Mouse (Mus musculus): Measurements from ENCODE around the gene Zfp94. TPM values are rescaled to one million over a fixed set of nuclear protein-coding genes. Genes with fewer than 3 reads are reported as not detected.
"Not testable (repeated sequence)": the region's sequence is repeated elsewhere in the genome, so short reads cannot be mapped to it uniquely, and the experiment has no call there.

Gene Zfp94
- total RNA-seq, 2 experiments from 2014 or later, result 14.0 to 14.5 TPM

DNA sequence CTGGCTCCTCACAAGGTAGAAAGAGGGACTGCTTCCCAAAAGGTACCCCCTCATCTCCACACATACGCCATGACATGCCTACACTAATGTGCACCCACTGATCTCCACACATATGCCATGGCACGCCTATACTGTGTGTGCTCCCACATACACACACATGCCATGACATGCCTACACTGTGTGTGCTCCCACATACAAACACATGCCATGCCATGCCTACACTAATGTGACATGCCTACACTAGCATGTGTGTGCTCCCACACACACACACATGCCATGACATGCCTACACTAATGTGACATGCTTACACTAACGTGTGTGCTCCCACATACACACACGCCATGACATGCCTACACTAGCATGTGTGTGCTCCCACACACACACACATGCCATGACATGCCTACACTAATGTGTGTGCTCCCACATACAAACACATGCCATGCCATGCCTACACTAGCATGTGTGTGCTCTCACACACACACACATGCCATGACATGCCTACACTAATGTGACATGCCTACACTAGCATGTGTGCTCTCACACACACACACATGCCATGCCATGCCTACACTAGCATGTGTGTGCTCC lies 26.3 kb downstream of the Zfp94 start:
- intact Hi-C loops (cut with DNase I), result no loop called here
- no peak overlapping the region for H3K4me3 ChIP-seq
- no peak for DNase-seq (ENCODE audit: extremely low spot score in 1 of 2, low spot score in 2 of 2)
- H3K27ac ChIP-seq, result no peak overlapping the region
- TF ChIP-seq CTCF (IDR thresholded peaks at IDR 0.05), result no peak

DNA sequence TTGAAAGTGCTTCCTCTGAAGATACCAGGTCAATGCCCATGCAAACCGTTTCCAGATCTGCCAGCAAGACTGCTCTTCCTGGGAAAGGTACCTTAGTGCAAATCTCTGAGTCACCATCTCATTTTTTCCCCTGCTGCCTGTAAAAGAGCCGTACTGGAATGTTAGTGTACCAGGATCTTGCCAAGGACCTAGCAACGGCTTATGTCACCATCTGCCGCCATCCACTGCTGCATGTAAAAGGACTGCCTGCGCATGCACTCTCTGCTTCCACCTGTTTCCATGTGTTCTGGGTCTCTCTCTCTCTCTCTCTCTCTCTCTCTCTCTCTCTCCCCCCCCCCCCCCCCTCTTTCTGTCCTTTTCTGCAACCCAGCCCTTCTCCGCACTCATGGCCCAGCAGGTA lies 28.0 kb downstream of the Zfp94 start:
- intact Hi-C loops (cut with DNase I), result loop anchor here (5.0 kb wide), 1 partner anchor 321 kb away; no protein-coding TSS in a partner anchor
- no peak for TF ChIP-seq CTCF (IDR thresholded peaks at IDR 0.05)

GRCm38 (mm10) chr7:24287670-24288069 lies 28.8 kb downstream of the Zfp94 start:
- H3K27ac ChIP-seq, result no peak overlapping the region
- no peak overlapping the region for H3K4me3 ChIP-seq
- no peak for DNase-seq (ENCODE audit: extremely low spot score in 1 of 2, low spot score in 2 of 2)
- peak; percentile 20 for TF ChIP-seq CTCF (IDR thresholded peaks at IDR 0.05)
- intact Hi-C loops (cut with DNase I), result loop anchor here (5.0 kb wide), 1 partner anchor 320 kb away; no protein-coding TSS in a partner anchor

More for the DNA sequence above, 28.0 kb downstream of the Zfp94 start:
- no peak overlapping the region for H3K4me3 ChIP-seq
- no peak overlapping the region for H3K27ac ChIP-seq
- DNase-seq (ENCODE audit: extremely low spot score in 1 of 2, low spot score in 2 of 2), result no peak

GRCm38 (mm10) chr7:24286916-24287315 lies 29.6 kb downstream of the Zfp94 start:
- no peak for DNase-seq (ENCODE audit: extremely low spot score in 1 of 2, low spot score in 2 of 2)
- TF ChIP-seq CTCF (IDR thresholded peaks at IDR 0.05), result no peak
- Histone ChIP-seq H3K4me3 (no peak overlapping the region), H3K27ac (no peak overlapping the region)
- intact Hi-C loops (cut with DNase I), result loop anchor here (5.0 kb wide), 1 partner anchor 320 kb away; no protein-coding TSS in a partner anchor

DNA sequence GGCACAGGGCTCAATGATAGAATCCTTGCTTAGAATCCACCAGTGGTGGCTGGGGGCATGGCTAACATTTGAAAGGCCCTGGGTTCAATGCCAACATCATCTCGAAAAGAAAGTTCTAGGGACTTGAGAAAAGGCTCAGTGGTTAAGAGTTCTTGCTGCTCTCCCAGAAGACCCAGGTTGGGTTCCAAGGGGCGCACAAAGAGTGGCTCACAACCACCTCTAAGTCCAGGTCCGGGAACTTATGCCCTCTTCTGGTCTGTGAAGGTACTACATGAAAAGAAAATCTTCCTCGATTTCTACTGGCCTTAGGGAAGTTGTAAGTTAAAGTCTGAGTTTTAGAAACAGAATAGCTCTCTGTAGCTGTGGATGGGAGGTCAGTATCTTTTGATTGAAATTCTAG lies 30.4 kb downstream of the Zfp94 start:
- intact Hi-C loops (cut with DNase I), result loop anchor here (5.0 kb wide), 1 partner anchor 319 kb away; no protein-coding TSS in a partner anchor
- peak; percentile 27 for TF ChIP-seq CTCF (IDR thresholded peaks at IDR 0.05)
- no peak for DNase-seq (ENCODE audit: extremely low spot score in 1 of 2, low spot score in 2 of 2)
- Histone ChIP-seq H3K27ac (no peak overlapping the region), H3K4me3 (no peak overlapping the region)

DNA sequence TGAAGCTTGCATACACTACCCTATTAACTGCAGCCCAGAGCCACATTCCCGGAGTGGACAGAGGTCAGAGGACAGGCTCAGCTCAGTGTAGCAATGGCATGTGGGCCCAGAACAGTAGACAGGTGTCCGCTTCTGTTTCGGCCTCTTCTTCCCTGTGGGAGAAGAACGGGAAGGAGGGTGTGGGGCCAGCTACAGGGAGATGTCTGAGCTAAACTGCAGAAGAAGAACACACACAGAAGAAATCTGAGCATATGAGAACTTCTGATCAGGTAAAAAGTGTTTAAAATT lies 35.7 kb downstream of the Zfp94 start:
- TF ChIP-seq CTCF (IDR thresholded peaks at IDR 0.05), result no peak
- Histone ChIP-seq H3K4me3 (no peak overlapping the region), H3K27ac (no peak overlapping the region)
- DNase-seq (ENCODE audit: extremely low spot score in 1 of 2, low spot score in 2 of 2), result no peak
- intact Hi-C loops (cut with DNase I), result no loop called here

DNA sequence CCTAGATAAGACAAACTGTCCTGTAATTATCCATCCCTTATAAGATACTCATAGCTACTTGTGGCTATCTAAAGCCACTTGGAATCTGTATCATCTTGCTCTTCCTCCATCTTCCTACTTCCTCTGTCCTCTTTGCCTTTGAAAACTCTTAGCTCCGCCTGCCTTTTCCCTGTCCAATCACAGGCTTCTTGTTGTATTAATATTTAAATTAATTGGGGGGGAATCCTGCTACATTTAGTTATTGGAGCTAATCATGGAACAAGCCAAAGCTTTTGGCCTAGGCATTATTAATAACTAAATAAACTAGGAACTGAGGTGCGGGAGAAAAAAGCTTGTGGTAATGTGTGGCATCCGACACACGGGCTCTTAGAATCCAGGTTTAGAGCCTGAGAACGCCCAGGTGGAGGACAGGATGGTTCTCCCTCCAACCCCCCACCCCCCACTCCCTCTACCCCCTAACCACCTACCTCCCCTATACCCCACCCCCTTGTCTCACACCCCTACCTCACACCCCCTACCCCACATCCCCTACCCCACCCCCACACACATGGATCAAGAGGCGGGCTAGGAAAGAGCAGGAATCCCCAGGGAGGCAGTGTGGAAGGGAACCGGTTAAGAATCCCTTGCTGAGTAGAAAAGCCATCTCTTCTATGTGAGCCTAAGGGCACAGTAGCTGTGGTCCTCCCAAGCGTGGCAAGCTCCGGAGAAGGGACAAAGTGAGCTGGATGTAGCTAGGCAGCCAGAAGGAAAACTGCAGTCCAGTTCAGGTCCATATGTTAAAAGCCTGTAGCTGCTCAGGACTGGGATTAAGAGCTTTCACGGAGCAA lies 36.2 kb downstream of the Zfp94 start:
- no peak for TF ChIP-seq CTCF (IDR thresholded peaks at IDR 0.05)
- Histone ChIP-seq H3K4me3 (no peak overlapping the region), H3K27ac (no peak overlapping the region)
- intact Hi-C loops (cut with DNase I), result no loop called here
- no peak for DNase-seq (ENCODE audit: extremely low spot score in 1 of 2, low spot score in 2 of 2)

DNA sequence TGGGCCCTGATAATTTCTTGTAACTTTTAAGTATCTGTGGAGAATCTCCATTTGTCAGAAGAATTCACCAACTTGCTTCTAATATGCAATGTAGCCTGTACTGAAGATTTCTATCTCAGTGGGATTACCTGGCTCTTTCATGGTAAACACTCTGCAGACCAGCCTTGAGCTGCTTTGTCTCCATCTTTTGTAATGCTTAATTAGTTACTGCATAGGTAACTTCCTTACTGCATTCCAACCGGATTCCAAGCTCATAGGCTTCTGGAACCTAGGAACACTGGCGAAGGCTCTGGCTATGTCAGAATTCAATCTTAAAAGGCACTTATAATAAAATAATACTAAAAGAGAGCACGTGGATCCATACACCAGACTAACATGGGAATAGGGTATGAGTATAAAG lies 37.7 kb downstream of the Zfp94 start:
- intact Hi-C loops (cut with DNase I); H3K4me3 ChIP-seq; DNase-seq (ENCODE audit: extremely low spot score in 1 of 2, low spot score in 2 of 2); H3K27ac ChIP-seq: not testable (repeated sequence)

DNA sequence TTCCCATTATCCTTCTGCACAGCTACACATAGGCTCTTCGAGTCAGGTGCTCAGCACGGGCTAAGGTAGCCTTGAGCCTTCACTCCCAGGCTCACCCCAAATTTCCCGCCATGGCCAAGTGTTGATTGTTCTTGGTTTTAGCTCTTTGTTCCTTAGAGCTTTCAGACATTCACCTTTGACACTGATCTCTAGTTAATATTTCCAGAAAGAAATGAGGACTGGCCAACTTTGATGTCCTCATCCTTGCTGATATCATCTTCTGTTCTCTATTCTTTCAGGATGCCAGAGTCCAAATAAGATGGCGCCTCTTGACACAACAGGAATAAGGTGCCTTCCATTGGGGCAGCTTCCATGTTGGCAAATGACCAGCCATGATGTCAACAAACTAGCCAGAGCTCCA lies 42.0 kb downstream of the Zfp94 start:
- no peak overlapping the region for H3K4me3 ChIP-seq
- intact Hi-C loops (cut with DNase I), result no loop called here
- DNase-seq (ENCODE audit: extremely low spot score in 1 of 2, low spot score in 2 of 2), result no peak
- no peak for TF ChIP-seq CTCF (IDR thresholded peaks at IDR 0.05)
- no peak overlapping the region for H3K27ac ChIP-seq

DNA sequence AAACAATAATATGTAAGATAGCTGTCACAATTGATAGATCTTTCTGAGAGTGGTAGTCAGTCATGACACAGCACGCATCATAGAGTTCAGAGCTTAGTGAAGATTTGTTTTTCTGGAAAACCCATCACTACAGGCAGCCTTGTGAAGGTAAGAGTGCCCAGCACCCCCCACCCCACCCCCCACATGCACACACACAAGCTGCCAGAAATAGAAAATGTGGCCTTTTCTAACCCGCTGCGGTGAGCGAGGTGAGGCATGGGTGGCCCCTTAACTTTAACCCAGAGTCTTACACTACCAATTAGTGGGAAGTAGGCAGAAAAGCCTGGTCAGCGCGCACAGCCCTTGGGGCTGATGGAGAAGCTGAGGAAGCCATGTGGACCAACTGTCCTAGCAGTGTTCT lies 45.3 kb downstream of the Zfp94 start:
- H3K27ac ChIP-seq, result no peak overlapping the region
- TF ChIP-seq CTCF (IDR thresholded peaks at IDR 0.05), result no peak
- H3K4me3 ChIP-seq, result no peak overlapping the region
- DNase-seq (ENCODE audit: extremely low spot score in 1 of 2, low spot score in 2 of 2), result no peak
- intact Hi-C loops (cut with DNase I), result loop anchor here (2.0 kb wide), 1 partner anchor 28 kb away; no protein-coding TSS in a partner anchor

DNA sequence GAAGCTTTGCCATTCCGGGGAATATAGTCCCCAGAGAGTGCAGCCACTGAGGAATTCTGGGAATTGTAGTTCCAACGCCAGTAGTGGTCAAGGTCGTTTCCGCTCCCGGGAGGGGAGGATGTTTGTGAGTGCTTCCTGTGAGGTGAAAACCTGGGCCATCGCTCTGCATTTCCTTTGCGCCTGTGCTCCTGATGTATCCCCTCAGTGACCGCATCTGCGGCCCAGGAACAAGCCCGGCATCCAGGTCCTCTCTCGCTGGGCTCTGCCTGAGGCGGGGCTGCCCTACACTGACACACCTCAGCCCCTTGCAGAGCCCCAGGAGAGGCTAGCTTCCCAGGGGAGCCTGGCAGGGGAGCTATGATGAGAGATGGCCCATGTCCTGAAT lies 46.2 kb downstream of the Zfp94 start, which contains the start of gene Zfp93:
Gene Zfp93 (plus strand): TSS at position 133 of the 385 bp plus-strand sequence.
- DNase-seq (ENCODE audit: extremely low spot score in 1 of 2, low spot score in 2 of 2), result peak; percentile 75 to 84
- no peak for TF ChIP-seq CTCF (IDR thresholded peaks at IDR 0.05)
- peak within 1 kb of the TSS; percentile 84 for H3K4me3 ChIP-seq
- intact Hi-C loops (cut with DNase I), result loop anchor here (1.0 to 2.0 kb wide), 3 partner anchors 16 to 33 kb away; partner anchors contain the start of genes Zfp108 and Zfp109
- peak within 1 kb of the TSS; percentile 92 for H3K27ac ChIP-seq

DNA sequence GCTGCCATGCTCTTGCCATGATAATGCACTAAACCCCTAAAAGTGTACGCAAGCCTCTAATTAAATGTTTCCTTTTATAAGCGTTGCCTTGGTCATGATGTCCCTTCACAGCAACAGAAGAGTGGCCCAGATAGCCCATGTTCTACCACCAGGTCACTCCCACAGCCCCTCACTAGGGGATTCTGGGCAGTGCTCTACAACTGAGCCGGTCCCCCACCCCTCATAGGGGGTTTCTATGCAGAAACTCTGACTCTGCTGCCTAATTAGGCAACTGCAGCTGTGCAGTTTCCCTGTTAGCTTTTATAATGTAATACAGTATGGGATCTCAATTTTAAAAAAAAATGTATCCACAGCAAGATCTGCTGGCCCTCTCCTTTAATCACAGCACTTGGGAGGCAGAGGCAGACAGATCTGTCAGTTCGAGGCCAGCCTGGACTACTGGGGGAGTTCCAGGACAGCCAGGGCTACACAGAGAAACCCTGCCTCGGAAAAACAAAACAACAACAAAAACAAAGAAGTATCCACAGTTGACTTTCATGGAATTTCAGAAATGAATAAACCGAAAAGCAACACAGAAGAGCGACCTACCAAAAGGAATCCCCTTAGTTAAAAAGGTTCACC lies 46.7 kb downstream of the Zfp94 start:
- no peak for DNase-seq (ENCODE audit: extremely low spot score in 1 of 2, low spot score in 2 of 2)
- H3K27ac ChIP-seq, result peak overlapping the region; percentile 61; the same call in 1 of the 2 replicates
- no peak for TF ChIP-seq CTCF (IDR thresholded peaks at IDR 0.05)
- peak overlapping the region; percentile 84 for H3K4me3 ChIP-seq
- intact Hi-C loops (cut with DNase I), result loop anchor here (1.0 to 2.0 kb wide), 3 partner anchors 15 to 32 kb away; partner anchors contain the start of genes Zfp108 and Zfp109

Data from left cerebral cortex, adult 2 months (tissue).